Mouse (Mus musculus) intestine, postnatal 0 days (tissue): ENCODE data around the gene Tshz2. TPM values are rescaled to one million over a fixed set of nuclear protein-coding genes. Genes with fewer than 3 reads are reported as not detected.
"Not testable (repeated sequence)": the region's sequence is repeated elsewhere in the genome, so short reads cannot be mapped to it uniquely, and the experiment has no call there.

Experiments
- ATAC-seq: fragments of 200-750 bp; cut with Nextera tagmentation; 2 replicates; pipeline ENCODE4 v1.8.0; 2017; ENCODE audit warnings: mild to moderate bottlenecking, moderate TSS enrichment, moderate library complexity
- H3K27ac ChIP-seq: fragments of 300-500 bp; sonication (generic); 2 replicates; pipeline ENCODE4 v1.5.1; 2014; ENCODE audit warnings: mild to moderate bottlenecking, low read depth, low read length, moderate library complexity
- H3K27me3 ChIP-seq: fragments of 300-500 bp; sonication (generic); replicated peaks from 2 replicates; pipeline ENCODE4 v1.6.1; 2014; ENCODE audit warnings: low read length, mixed read lengths; ENCODE audit not compliant: control insufficient read depth, insufficient read depth
- H3K36me3 ChIP-seq: fragments of 300-500 bp; sonication (generic); 2 replicates; pipeline ENCODE4 v1.6.1; 2014; ENCODE audit warnings: mild to moderate bottlenecking, moderate library complexity; ENCODE audit not compliant: control insufficient read depth, insufficient read depth
- H3K4me1 ChIP-seq: fragments of 300-500 bp; sonication (generic); replicated peaks from 2 replicates; pipeline ENCODE4 v1.6.1; 2014; ENCODE audit warnings: antibody characterized with exemption, low read length, mixed read lengths; ENCODE audit not compliant: control insufficient read depth, insufficient read depth
- H3K4me2 ChIP-seq: fragments of 300-500 bp; sonication (generic); replicated peaks from 2 replicates; pipeline ENCODE4 v1.6.1; 2014; ENCODE audit warnings: low read depth, mild to moderate bottlenecking, moderate library complexity
- H3K4me3 ChIP-seq: fragments of 300-500 bp; sonication (generic); 2 replicates; pipeline ENCODE4 v1.5.1; 2014; ENCODE audit warnings: low read depth, low read length
- H3K9ac ChIP-seq: fragments of 300-500 bp; sonication (generic); 2 replicates; pipeline ENCODE4 v1.6.1; 2014; ENCODE audit warnings: mild to moderate bottlenecking, low read depth, low read length
- H3K9me3 ChIP-seq: fragments of 300-500 bp; sonication (generic); 2 replicates; pipeline ENCODE4 v1.6.1; 2016; ENCODE audit warnings: mixed run types; ENCODE audit not compliant: control insufficient read depth
- CTCF ChIP-seq: sonication (generic); IDR thresholded peaks from 2 replicates; pipeline ENCODE4 v1.5.1; 2016; ENCODE audit warnings: low read depth, mild to moderate bottlenecking, control low read depth, antibody characterized with exemption, moderate library complexity
- WGBS: fragments of 180-500 bp; shearing (Covaris S2); extraction: QIAGEN DNeasy Blood & Tissue Kit; methylation state at CpG from one replicate; pipeline ENCODE4 v1.1.7; 2014; 5-methylcytosine and 5-hydroxymethylcytosine counted together
- polyA plus RNA-seq: library from polyadenylated mRNA; unstranded; fragments of >200 nt; fragmentation: Nextera tagmentation; extraction: Ambion mirVana; gene quantifications from 2 replicates; pipeline ENCODE4 v1.2.1, GENCODE M21; 2015

The Tshz2 gene
- polyA plus RNA-seq, 1 experiment from 2014 or later, result 6.3 TPM

- Histone ChIP-seq H3K27ac (no peak overlapping the region), H3K27me3 (no peaks in the 10 kb centered on the region), H3K4me3 (no peak overlapping the region), H3K9me3 (no peaks in the 10 kb centered on the region), H3K4me1 (no peaks in the 10 kb centered on the region), H3K36me3 (no peaks in the 10 kb centered on the region), H3K4me2 (no peak overlapping the region), H3K9ac (no peak overlapping the region)
- ATAC-seq, result no peak
- TF ChIP-seq CTCF, result no peak
- 51% methylated on average over 4 of the region's 4 CpGs for WGBS
Observed at GRCm38 (mm10) chr2:169775078-169775477, 142.3 kb downstream of the Tshz2 start.

GRCm38 (mm10) chr2:169777242-169777641, 144.4 kb downstream of the Tshz2 start:
- Histone ChIP-seq H3K4me2 (no peak overlapping the region), H3K27me3 (no peaks in the 10 kb centered on the region), H3K4me1 (no peaks in the 10 kb centered on the region), H3K4me3 (no peak overlapping the region), H3K9ac (no peak overlapping the region), H3K9me3 (no peaks in the 10 kb centered on the region), H3K36me3 (no peaks in the 10 kb centered on the region), H3K27ac (no peak overlapping the region)
- ATAC-seq, result no peak
- TF ChIP-seq CTCF, result no peak
- 53% methylated on average over 4 of the region's 4 CpGs for WGBS

- WGBS, result 40% methylated on average over 2 of the region's 2 CpGs
- H3K27me3 ChIP-seq, result no peaks in the 10 kb centered on the region
- no peaks in the 10 kb centered on the region for H3K4me1 ChIP-seq
- ATAC-seq, result no peak
- no peak for TF ChIP-seq CTCF
- H3K27ac ChIP-seq, result no peak overlapping the region
- H3K9me3 ChIP-seq, result no peaks in the 10 kb centered on the region
- no peak overlapping the region for H3K4me2 ChIP-seq
- no peaks in the 10 kb centered on the region for H3K36me3 ChIP-seq
- no peak overlapping the region for H3K4me3 ChIP-seq
- no peak overlapping the region for H3K9ac ChIP-seq
Observed at GRCm38 (mm10) chr2:169777764-169778163, 145.0 kb downstream of the Tshz2 start.

DNA sequence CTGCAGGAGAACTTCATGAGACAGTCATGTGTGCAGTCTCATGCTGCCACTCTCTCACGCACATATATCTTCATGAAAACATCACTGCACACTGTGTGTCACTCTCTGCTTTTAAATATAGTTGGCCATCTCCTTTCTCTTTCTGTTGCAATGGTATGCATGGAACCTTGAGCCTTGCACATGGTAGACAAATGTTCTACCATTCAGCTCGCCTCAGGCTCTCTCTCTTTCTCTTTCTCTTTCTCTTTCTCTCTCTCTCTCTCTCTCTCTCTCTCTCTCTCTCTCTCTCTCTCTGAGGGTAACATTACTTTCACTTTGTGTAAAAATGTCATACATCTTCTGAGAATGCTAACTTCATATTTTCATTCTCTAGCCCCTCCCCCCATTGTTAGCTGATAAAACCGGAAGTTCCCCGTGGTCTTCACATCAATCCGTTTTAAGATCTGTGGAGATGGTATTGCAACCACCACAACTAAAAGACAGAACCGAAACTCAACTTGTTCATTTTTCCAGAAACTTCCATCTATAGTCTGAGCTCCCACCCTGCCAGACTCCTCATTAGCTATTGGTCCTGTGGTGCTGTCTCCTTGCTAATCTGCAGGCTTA, 146.0 kb downstream of the Tshz2 start:
- Histone ChIP-seq H3K4me3 (no peak overlapping the region), H3K27ac (no peak overlapping the region), H3K4me2 (no peak overlapping the region), H3K4me1 (no peaks in the 10 kb centered on the region), H3K27me3 (no peaks in the 10 kb centered on the region), H3K9ac (no peak overlapping the region), H3K36me3 (no peaks in the 10 kb centered on the region), H3K9me3 (no peaks in the 10 kb centered on the region)
- no peak for ATAC-seq
- no peak for TF ChIP-seq CTCF
- 81% methylated on average over 6 of the region's 6 CpGs for WGBS

GRCm38 (mm10) chr2:169781671-169782070, 148.9 kb downstream of the Tshz2 start:
- H3K4me1 ChIP-seq, H3K9ac ChIP-seq, H3K4me3 ChIP-seq, H3K27ac ChIP-seq, H3K9me3 ChIP-seq, H3K4me2 ChIP-seq, H3K36me3 ChIP-seq, H3K27me3 ChIP-seq, ATAC-seq: not testable (repeated sequence)

DNA sequence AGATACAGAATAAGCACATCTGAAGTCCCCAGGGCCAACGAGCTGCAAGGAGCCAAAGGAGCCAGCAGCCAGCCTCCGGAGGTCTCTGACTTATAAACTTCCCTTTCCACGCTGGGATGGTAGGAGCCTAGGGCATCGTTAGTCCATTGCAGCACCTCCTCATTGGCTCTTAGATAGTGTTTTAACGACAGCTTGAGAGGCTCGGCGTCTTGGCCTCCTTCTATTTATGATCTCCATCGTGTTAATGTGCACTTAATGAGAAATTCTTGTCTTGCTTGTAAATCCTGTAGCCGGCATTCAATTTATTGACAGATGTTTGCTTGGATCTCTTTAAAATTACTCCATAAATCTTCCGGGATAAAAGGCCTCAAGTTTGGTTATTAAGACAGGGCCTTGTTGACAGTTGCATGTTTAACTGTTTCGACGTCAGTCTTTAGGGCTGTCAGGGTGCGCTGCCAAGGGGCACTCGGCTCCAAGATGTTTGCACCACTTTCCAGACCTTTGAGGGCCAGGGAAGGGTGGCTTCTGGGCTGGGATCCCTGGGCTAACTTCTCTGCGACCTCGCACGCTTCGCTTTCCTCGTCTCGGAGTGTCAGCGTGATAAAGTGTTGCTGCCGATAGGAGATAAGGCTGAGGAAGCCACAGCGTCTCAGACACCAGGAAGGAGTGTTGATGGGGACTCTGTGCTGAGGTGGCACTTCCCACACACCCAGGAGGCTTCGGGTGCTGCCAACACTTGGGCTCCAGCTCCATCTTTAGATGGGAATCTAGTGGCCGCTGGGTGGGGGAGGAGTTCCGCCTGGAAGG, 150.3 kb downstream of the Tshz2 start:
- H3K36me3 ChIP-seq, result no peaks in the 10 kb centered on the region
- no peak overlapping the region for H3K4me2 ChIP-seq
- H3K9me3 ChIP-seq, result no peaks in the 10 kb centered on the region
- ATAC-seq, result no peak
- no peak for TF ChIP-seq CTCF
- H3K27me3 ChIP-seq, result no peaks in the 10 kb centered on the region
- no peaks in the 10 kb centered on the region for H3K4me1 ChIP-seq
- no peak overlapping the region for H3K4me3 ChIP-seq
- no peak overlapping the region for H3K9ac ChIP-seq
- no peak overlapping the region for H3K27ac ChIP-seq
- 38% methylated on average over 26 of the region's 26 CpGs for WGBS
